Mouse (Mus musculus): ENCODE results near the gene Cenpf. TPM values are rescaled to one million over a fixed set of nuclear protein-coding genes. Genes with fewer than 3 reads are reported as not detected.

Gene Cenpf
- polyA plus RNA-seq, 1 experiment from 2014 or later: 64.0 TPM

- no peaks in the 10 kb centered on the region for H3K9me3 ChIP-seq (replicated peaks)
- H3K4me2 ChIP-seq (replicated peaks): no peak overlapping the region
- 78% methylated on average over 10 of the region's 10 CpGs for WGBS
- H3K27ac ChIP-seq (replicated peaks): no peak overlapping the region
- H3K27me3 ChIP-seq: no peaks in the 10 kb centered on the region
- H3K4me3 ChIP-seq (replicated peaks): no peak overlapping the region
- peaks cover 31% of the 10 kb centered on the region for H3K36me3 ChIP-seq
- no peak for ATAC-seq (ENCODE audit: insufficient number of reproducible peaks, low FRiP score, low TSS enrichment, low read depth)
- no peaks in the 10 kb centered on the region for H3K4me1 ChIP-seq
- H3K9ac ChIP-seq: no peak overlapping the region
These were observed 23.6 kb downstream of the Cenpf start for GRCm38 (mm10) chr1:189664061-189664872.

GRCm38 (mm10) chr1:189663437-189663836, 24.4 kb downstream of the Cenpf start:
- 50% methylated on average over 1 of the region's 1 CpGs for WGBS
- peaks cover 34% of the 10 kb centered on the region for H3K36me3 ChIP-seq
- no peaks in the 10 kb centered on the region for H3K27me3 ChIP-seq
- no peak for ATAC-seq (ENCODE audit: insufficient number of reproducible peaks, low FRiP score, low TSS enrichment, low read depth)
- H3K27ac ChIP-seq (replicated peaks): no peak overlapping the region
- H3K4me1 ChIP-seq: no peaks in the 10 kb centered on the region
- no peaks in the 10 kb centered on the region for H3K9me3 ChIP-seq (replicated peaks)
- no peak overlapping the region for H3K4me2 ChIP-seq (replicated peaks)
- H3K4me3 ChIP-seq (replicated peaks): no peak overlapping the region
- no peak overlapping the region for H3K9ac ChIP-seq

GRCm38 (mm10) chr1:189661856-189662255, 26.0 kb downstream of the Cenpf start:
- H3K4me2 ChIP-seq (replicated peaks): no peak overlapping the region
- H3K4me1 ChIP-seq: no peaks in the 10 kb centered on the region
- H3K27ac ChIP-seq (replicated peaks): no peak overlapping the region
- peaks cover 49% of the 10 kb centered on the region for H3K36me3 ChIP-seq
- H3K27me3 ChIP-seq: no peaks in the 10 kb centered on the region
- H3K4me3 ChIP-seq (replicated peaks): no peak overlapping the region
- no peak for ATAC-seq (ENCODE audit: insufficient number of reproducible peaks, low FRiP score, low TSS enrichment, low read depth)
- no peak overlapping the region for H3K9ac ChIP-seq
- H3K9me3 ChIP-seq (replicated peaks): no peaks in the 10 kb centered on the region

- 89% methylated on average over 8 of the region's 8 CpGs for WGBS
- Histone ChIP-seq H3K4me3 (replicated peaks) (no peak overlapping the region), H3K36me3 (peaks cover 57% of the 10 kb centered on the region), H3K9ac (no peak overlapping the region), H3K9me3 (replicated peaks) (no peaks in the 10 kb centered on the region), H3K4me2 (replicated peaks) (no peak overlapping the region), H3K4me1 (no peaks in the 10 kb centered on the region), H3K27ac (replicated peaks) (no peak overlapping the region), H3K27me3 (no peaks in the 10 kb centered on the region)
- ATAC-seq (ENCODE audit: insufficient number of reproducible peaks, low FRiP score, low TSS enrichment, low read depth): no peak
These were observed 30.5 kb downstream of the Cenpf start for GRCm38 (mm10) chr1:189657406-189657805.

- Histone ChIP-seq H3K4me1 (no peaks in the 10 kb centered on the region), H3K36me3 (peaks cover 66% of the 10 kb centered on the region), H3K27ac (replicated peaks) (no peak overlapping the region), H3K27me3 (no peaks in the 10 kb centered on the region), H3K9ac (no peak overlapping the region), H3K9me3 (replicated peaks) (no peaks in the 10 kb centered on the region), H3K4me2 (replicated peaks) (no peak overlapping the region), H3K4me3 (replicated peaks) (no peak overlapping the region)
- no peak for ATAC-seq (ENCODE audit: insufficient number of reproducible peaks, low FRiP score, low TSS enrichment, low read depth)
- 86% methylated on average over 3 of the region's 3 CpGs for WGBS
These were observed 34.1 kb downstream of the Cenpf start for GRCm38 (mm10) chr1:189653746-189654145.

- H3K4me3 ChIP-seq (replicated peaks): no peak overlapping the region
- peaks cover 53% of the 10 kb centered on the region for H3K36me3 ChIP-seq
- H3K27me3 ChIP-seq: no peaks in the 10 kb centered on the region
- H3K9me3 ChIP-seq (replicated peaks): no peaks in the 10 kb centered on the region
- H3K4me1 ChIP-seq: 0 out of 2 replicates have a peak, but pooled peaks cover 3% of the 10 kb centered on the region
- no peak overlapping the region for H3K9ac ChIP-seq
- no peak overlapping the region for H3K27ac ChIP-seq (replicated peaks)
- WGBS: 80% methylated on average over 6 of the region's 6 CpGs
- no peak overlapping the region for H3K4me2 ChIP-seq (replicated peaks)
- no peak for ATAC-seq (ENCODE audit: insufficient number of reproducible peaks, low FRiP score, low TSS enrichment, low read depth)
These were observed 41.3 kb downstream of the Cenpf start for GRCm38 (mm10) chr1:189646597-189646996.

GRCm38 (mm10) chr1:189645371-189645770, 42.5 kb downstream of the Cenpf start:
- H3K4me2 ChIP-seq (replicated peaks): no peak overlapping the region
- H3K9ac ChIP-seq: no peak overlapping the region
- peaks cover 54% of the 10 kb centered on the region for H3K36me3 ChIP-seq
- no peak for ATAC-seq (ENCODE audit: insufficient number of reproducible peaks, low FRiP score, low TSS enrichment, low read depth)
- no peaks in the 10 kb centered on the region for H3K9me3 ChIP-seq (replicated peaks)
- no peak overlapping the region for H3K27ac ChIP-seq (replicated peaks)
- 55% methylated on average over 2 of the region's 2 CpGs for WGBS
- H3K4me3 ChIP-seq (replicated peaks): no peak overlapping the region
- H3K27me3 ChIP-seq: no peaks in the 10 kb centered on the region
- 0 out of 2 replicates have a peak, but pooled peaks cover 3% of the 10 kb centered on the region for H3K4me1 ChIP-seq

GRCm38 (mm10) chr1:189644700-189645345, 43.1 kb downstream of the Cenpf start:
- Histone ChIP-seq H3K27ac (replicated peaks) (no peak overlapping the region), H3K4me2 (replicated peaks) (no peak overlapping the region), H3K4me3 (replicated peaks) (no peak overlapping the region), H3K9me3 (replicated peaks) (no peaks in the 10 kb centered on the region), H3K4me1 (0 out of 2 replicates have a peak, but pooled peaks cover 3% of the 10 kb centered on the region), H3K9ac (no peak overlapping the region), H3K27me3 (no peaks in the 10 kb centered on the region), H3K36me3 (peaks cover 51% of the 10 kb centered on the region)
- WGBS: 62% methylated on average over 3 of the region's 3 CpGs
- no peak for ATAC-seq (ENCODE audit: insufficient number of reproducible peaks, low FRiP score, low TSS enrichment, low read depth)

- WGBS: 84% methylated on average over 6 of the region's 6 CpGs
- no peak overlapping the region for H3K27ac ChIP-seq (replicated peaks)
These were observed 48.3 kb downstream of the Cenpf start for GRCm38 (mm10) chr1:189639581-189639980.

GRCm38 (mm10) chr1:189633791-189634190, 54.1 kb downstream of the Cenpf start:
- no peaks in the 10 kb centered on the region for H3K4me1 ChIP-seq
- H3K36me3 ChIP-seq: no peaks in the 10 kb centered on the region
- H3K27me3 ChIP-seq: no peaks in the 10 kb centered on the region
- no peak for ATAC-seq (ENCODE audit: insufficient number of reproducible peaks, low FRiP score, low TSS enrichment, low read depth)
- H3K4me2 ChIP-seq (replicated peaks): no peak overlapping the region
- H3K9me3 ChIP-seq (replicated peaks): no peaks in the 10 kb centered on the region
- H3K27ac ChIP-seq (replicated peaks): no peak overlapping the region
- 74% methylated on average over 5 of the region's 5 CpGs for WGBS
- H3K9ac ChIP-seq: no peak overlapping the region
- no peak overlapping the region for H3K4me3 ChIP-seq (replicated peaks)

More at GRCm38 (mm10) chr1:189639581-189639980, 48.3 kb downstream of the Cenpf start:
- no peak overlapping the region for H3K9ac ChIP-seq
- H3K4me3 ChIP-seq (replicated peaks): no peak overlapping the region
- H3K4me2 ChIP-seq (replicated peaks): no peak overlapping the region
- no peaks in the 10 kb centered on the region for H3K9me3 ChIP-seq (replicated peaks)
- no peaks in the 10 kb centered on the region for H3K27me3 ChIP-seq
- ATAC-seq (ENCODE audit: insufficient number of reproducible peaks, low FRiP score, low TSS enrichment, low read depth): no peak
- H3K36me3 ChIP-seq: peaks cover 26% of the 10 kb centered on the region
- H3K4me1 ChIP-seq: no peaks in the 10 kb centered on the region

GRCm38 (mm10) chr1:189631906-189632675, 55.8 kb downstream of the Cenpf start:
- Histone ChIP-seq H3K4me3 (replicated peaks) (no peak overlapping the region), H3K27me3 (no peaks in the 10 kb centered on the region), H3K9me3 (replicated peaks) (no peaks in the 10 kb centered on the region), H3K4me1 (no peaks in the 10 kb centered on the region), H3K4me2 (replicated peaks) (no peak overlapping the region), H3K27ac (replicated peaks) (no peak overlapping the region), H3K9ac (no peak overlapping the region), H3K36me3 (no peaks in the 10 kb centered on the region)
- WGBS: 73% methylated on average over 13 of the region's 13 CpGs
- no peak for ATAC-seq (ENCODE audit: insufficient number of reproducible peaks, low FRiP score, low TSS enrichment, low read depth)
